Mouse (Mus musculus): ENCODE data around the gene Cd5. TPM values are rescaled to one million over a fixed set of nuclear protein-coding genes. Genes with fewer than 3 reads are reported as not detected.

Cd5 gene
- polyA plus RNA-seq, 1 experiment from 2014 or later = 0.25 TPM

- DNase-seq = no peak
- no peaks in the 10 kb centered on the region for H3K27me3 ChIP-seq (ENCODE audit: control insufficient read depth, insufficient read depth, low read length)
- H3K9me3 ChIP-seq (ENCODE audit: control insufficient read depth, low read length) = no peaks in the 10 kb centered on the region
- no peak overlapping the region for H3K9ac ChIP-seq (replicated peaks; ENCODE audit: low read length)
- no peak for ATAC-seq (ENCODE audit: low FRiP score, low TSS enrichment)
- H3K4me3 ChIP-seq (replicated peaks; ENCODE audit: low read depth, low read length) = no peak overlapping the region
- no peak overlapping the region for H3K4me2 ChIP-seq (ENCODE audit: low read length)
- no peaks in the 10 kb centered on the region for H3K36me3 ChIP-seq (ENCODE audit: control insufficient read depth, insufficient read depth, low read length)
- no peak overlapping the region for H3K27ac ChIP-seq (replicated peaks; ENCODE audit: low read depth, low read length)
- 91% methylated on average over 10 of the region's 10 CpGs for WGBS
- no peaks in the 10 kb centered on the region for H3K4me1 ChIP-seq (ENCODE audit: control insufficient read depth, insufficient read depth, low read length)
These were observed 8.9 kb downstream of the Cd5 start for GRCm38 (mm10) chr19:10729889-10730288.

- ATAC-seq (ENCODE audit: low FRiP score, low TSS enrichment) = no peak
- no peak for DNase-seq
- H3K4me1 ChIP-seq (ENCODE audit: control insufficient read depth, insufficient read depth, low read length) = peaks cover 19% of the 10 kb centered on the region
- H3K27me3 ChIP-seq (ENCODE audit: control insufficient read depth, insufficient read depth, low read length) = no peaks in the 10 kb centered on the region
- H3K9ac ChIP-seq (replicated peaks; ENCODE audit: low read length) = no peak overlapping the region
- no peak overlapping the region for H3K4me2 ChIP-seq (ENCODE audit: low read length)
- no peak overlapping the region for H3K4me3 ChIP-seq (replicated peaks; ENCODE audit: low read depth, low read length)
- 77% methylated on average over 13 of the region's 13 CpGs for WGBS
- H3K27ac ChIP-seq (replicated peaks; ENCODE audit: low read depth, low read length) = no peak overlapping the region
- no peaks in the 10 kb centered on the region for H3K36me3 ChIP-seq (ENCODE audit: control insufficient read depth, insufficient read depth, low read length)
- H3K9me3 ChIP-seq (ENCODE audit: control insufficient read depth, low read length) = no peaks in the 10 kb centered on the region
These were observed 14.0 kb downstream of the Cd5 start for GRCm38 (mm10) chr19:10724629-10725363.

DNA sequence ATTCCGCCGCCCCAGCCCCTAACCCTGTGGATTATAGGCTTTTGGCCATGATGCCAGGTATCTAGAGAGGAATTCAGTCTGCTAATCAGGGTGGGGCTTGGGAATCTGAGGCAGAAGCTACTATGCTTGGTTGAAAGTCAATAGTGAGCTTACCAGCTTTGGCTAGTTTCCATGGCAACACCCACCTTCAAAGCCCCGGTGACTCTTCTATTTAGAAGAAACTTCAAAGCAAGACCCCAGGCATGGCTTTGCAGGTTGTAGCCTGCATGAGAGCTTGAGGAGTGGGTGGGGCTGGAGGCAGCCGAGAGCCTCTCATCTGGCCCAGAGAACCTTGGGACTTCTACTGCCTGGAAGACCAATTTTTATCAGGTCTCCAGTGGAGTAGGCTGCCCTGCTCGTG, 15.2 kb downstream of the Cd5 start:
- DNase-seq (peak; percentile 84), ATAC-seq (ENCODE audit: low FRiP score, low TSS enrichment) (peak; percentile 20; the same call in 1 of the 2 replicates)
- Histone ChIP-seq H3K27me3 (ENCODE audit: control insufficient read depth, insufficient read depth, low read length) (no peaks in the 10 kb centered on the region), H3K9me3 (ENCODE audit: control insufficient read depth, low read length) (no peaks in the 10 kb centered on the region), H3K36me3 (ENCODE audit: control insufficient read depth, insufficient read depth, low read length) (no peaks in the 10 kb centered on the region), H3K4me3 (replicated peaks; ENCODE audit: low read depth, low read length) (no peak overlapping the region), H3K27ac (replicated peaks; ENCODE audit: low read depth, low read length) (peak overlapping the region; percentile 70), H3K4me1 (ENCODE audit: control insufficient read depth, insufficient read depth, low read length) (peaks cover 22% of the 10 kb centered on the region), H3K4me2 (ENCODE audit: low read length) (no peak overlapping the region), H3K9ac (replicated peaks; ENCODE audit: low read length) (no peak overlapping the region)
- WGBS = 24% methylated on average over 5 of the region's 5 CpGs

- H3K36me3 ChIP-seq (ENCODE audit: control insufficient read depth, insufficient read depth, low read length) = no peaks in the 10 kb centered on the region
- no peaks in the 10 kb centered on the region for H3K9me3 ChIP-seq (ENCODE audit: control insufficient read depth, low read length)
- DNase-seq = no peak
- H3K4me2 ChIP-seq (ENCODE audit: low read length) = no peak overlapping the region
- H3K27ac ChIP-seq (replicated peaks; ENCODE audit: low read depth, low read length) = peak overlapping the region; percentile 70
- H3K9ac ChIP-seq (replicated peaks; ENCODE audit: low read length) = no peak overlapping the region
- ATAC-seq (ENCODE audit: low FRiP score, low TSS enrichment) = no peak
- peaks cover 22% of the 10 kb centered on the region for H3K4me1 ChIP-seq (ENCODE audit: control insufficient read depth, insufficient read depth, low read length)
- H3K4me3 ChIP-seq (replicated peaks; ENCODE audit: low read depth, low read length) = no peak overlapping the region
- whole genome bisulfite sequencing = 13% methylated on average over 13 of the region's 13 CpGs
- no peaks in the 10 kb centered on the region for H3K27me3 ChIP-seq (ENCODE audit: control insufficient read depth, insufficient read depth, low read length)
These were observed 15.7 kb downstream of the Cd5 start for GRCm38 (mm10) chr19:10723084-10723483.

DNA sequence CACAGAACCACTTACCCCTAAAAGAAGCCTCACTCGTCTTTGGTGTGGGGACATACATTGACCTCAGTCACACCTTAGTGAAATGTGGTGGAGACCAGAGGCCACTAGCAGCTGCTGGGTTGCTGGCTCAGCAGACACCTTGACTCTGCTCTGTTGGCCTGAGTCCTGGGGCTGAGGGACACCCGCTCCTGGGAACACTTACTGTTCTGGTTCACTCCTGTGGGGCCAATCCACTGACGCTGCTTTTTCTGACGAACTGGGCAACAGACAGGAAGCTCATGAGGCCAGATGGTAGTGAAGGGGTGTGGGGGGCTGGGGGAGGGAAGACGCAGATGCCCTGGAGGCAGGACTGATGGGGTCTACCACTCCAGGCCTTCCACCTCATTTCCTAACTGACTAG, 17.7 kb downstream of the Cd5 start:
- Histone ChIP-seq H3K4me2 (ENCODE audit: low read length) (no peak overlapping the region), H3K27ac (replicated peaks; ENCODE audit: low read depth, low read length) (peak overlapping the region; percentile 55), H3K4me1 (ENCODE audit: control insufficient read depth, insufficient read depth, low read length) (peaks cover 22% of the 10 kb centered on the region), H3K27me3 (ENCODE audit: control insufficient read depth, insufficient read depth, low read length) (no peaks in the 10 kb centered on the region), H3K9ac (replicated peaks; ENCODE audit: low read length) (no peak overlapping the region), H3K9me3 (ENCODE audit: control insufficient read depth, low read length) (no peaks in the 10 kb centered on the region), H3K36me3 (ENCODE audit: control insufficient read depth, insufficient read depth, low read length) (no peaks in the 10 kb centered on the region), H3K4me3 (replicated peaks; ENCODE audit: low read depth, low read length) (no peak overlapping the region)
- DNase-seq (no peak), ATAC-seq (ENCODE audit: low FRiP score, low TSS enrichment) (no peak)
- WGBS = 70% methylated on average over 5 of the region's 5 CpGs

GRCm38 (mm10) chr19:10720524-10720923, 18.3 kb downstream of the Cd5 start:
- peak overlapping the region; percentile 55 for H3K27ac ChIP-seq (replicated peaks; ENCODE audit: low read depth, low read length)
- no peak overlapping the region for H3K4me3 ChIP-seq (replicated peaks; ENCODE audit: low read depth, low read length)
- DNase-seq (no peak), ATAC-seq (ENCODE audit: low FRiP score, low TSS enrichment) (no peak)
- H3K4me2 ChIP-seq (ENCODE audit: low read length) = no peak overlapping the region
- H3K4me1 ChIP-seq (ENCODE audit: control insufficient read depth, insufficient read depth, low read length) = peaks cover 22% of the 10 kb centered on the region
- 32% methylated on average over 3 of the region's 3 CpGs for WGBS
- H3K9ac ChIP-seq (replicated peaks; ENCODE audit: low read length) = no peak overlapping the region
- no peaks in the 10 kb centered on the region for H3K36me3 ChIP-seq (ENCODE audit: control insufficient read depth, insufficient read depth, low read length)
- no peaks in the 10 kb centered on the region for H3K9me3 ChIP-seq (ENCODE audit: control insufficient read depth, low read length)
- H3K27me3 ChIP-seq (ENCODE audit: control insufficient read depth, insufficient read depth, low read length) = no peaks in the 10 kb centered on the region

- Histone ChIP-seq H3K4me2 (ENCODE audit: low read length) (no peak overlapping the region), H3K9me3 (ENCODE audit: control insufficient read depth, low read length) (no peaks in the 10 kb centered on the region), H3K27ac (replicated peaks; ENCODE audit: low read depth, low read length) (peak overlapping the region; percentile 55), H3K4me1 (ENCODE audit: control insufficient read depth, insufficient read depth, low read length) (peaks cover 22% of the 10 kb centered on the region), H3K9ac (replicated peaks; ENCODE audit: low read length) (no peak overlapping the region), H3K4me3 (replicated peaks; ENCODE audit: low read depth, low read length) (no peak overlapping the region), H3K36me3 (ENCODE audit: control insufficient read depth, insufficient read depth, low read length) (no peaks in the 10 kb centered on the region), H3K27me3 (ENCODE audit: control insufficient read depth, insufficient read depth, low read length) (no peaks in the 10 kb centered on the region)
- DNase-seq = peak; percentile 62
- 38% methylated on average over 2 of the region's 2 CpGs for WGBS
- peak; percentile 28; the same call in 1 of the 2 replicates for ATAC-seq (ENCODE audit: low FRiP score, low TSS enrichment)
These were observed 19.1 kb downstream of the Cd5 start for GRCm38 (mm10) chr19:10719751-10720150.

- no peak overlapping the region for H3K27ac ChIP-seq (replicated peaks; ENCODE audit: low read depth, low read length)
- no peak overlapping the region for H3K9ac ChIP-seq (replicated peaks; ENCODE audit: low read length)
- H3K4me1 ChIP-seq (ENCODE audit: control insufficient read depth, insufficient read depth, low read length) = peaks cover 19% of the 10 kb centered on the region
- no peaks in the 10 kb centered on the region for H3K9me3 ChIP-seq (ENCODE audit: control insufficient read depth, low read length)
- no peak overlapping the region for H3K4me2 ChIP-seq (ENCODE audit: low read length)
- no peak overlapping the region for H3K4me3 ChIP-seq (replicated peaks; ENCODE audit: low read depth, low read length)
- no peak for ATAC-seq (ENCODE audit: low FRiP score, low TSS enrichment)
- no peaks in the 10 kb centered on the region for H3K27me3 ChIP-seq (ENCODE audit: control insufficient read depth, insufficient read depth, low read length)
- DNase-seq = no peak
- H3K36me3 ChIP-seq (ENCODE audit: control insufficient read depth, insufficient read depth, low read length) = peaks cover 10% of the 10 kb centered on the region
- WGBS = 77% methylated on average over 7 of the region's 7 CpGs
These were observed 20.5 kb downstream of the Cd5 start for GRCm38 (mm10) chr19:10718251-10718775.

DNA sequence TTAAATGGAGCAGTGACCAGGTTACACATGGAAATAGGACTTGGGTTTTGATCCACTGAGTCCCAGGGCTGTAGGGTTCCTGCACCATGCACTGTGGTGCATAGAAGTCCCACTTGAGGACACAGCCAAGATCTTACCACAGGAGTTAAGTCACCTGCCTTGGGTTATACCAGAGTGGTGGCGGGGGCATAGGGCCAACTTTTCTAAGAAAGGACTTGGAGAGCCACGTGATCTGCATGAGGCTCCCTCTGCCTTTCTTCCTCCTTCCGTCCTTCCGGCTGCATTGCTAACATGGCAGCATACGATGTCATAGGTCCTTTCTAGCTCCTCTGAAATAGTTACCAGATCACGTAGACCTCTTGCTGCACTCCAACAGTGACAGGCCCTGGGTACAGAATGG, 23.3 kb downstream of the Cd5 start:
- H3K9me3 ChIP-seq (ENCODE audit: control insufficient read depth, low read length) = no peaks in the 10 kb centered on the region
- no peak overlapping the region for H3K9ac ChIP-seq (replicated peaks; ENCODE audit: low read length)
- H3K4me1 ChIP-seq (ENCODE audit: control insufficient read depth, insufficient read depth, low read length) = peaks cover 13% of the 10 kb centered on the region
- ATAC-seq (ENCODE audit: low FRiP score, low TSS enrichment) (no peak), DNase-seq (no peak)
- peaks cover 37% of the 10 kb centered on the region for H3K36me3 ChIP-seq (ENCODE audit: control insufficient read depth, insufficient read depth, low read length)
- 95% methylated on average over 6 of the region's 6 CpGs for WGBS
- H3K4me3 ChIP-seq (replicated peaks; ENCODE audit: low read depth, low read length) = no peak overlapping the region
- H3K27ac ChIP-seq (replicated peaks; ENCODE audit: low read depth, low read length) = 0 out of 2 replicates have a peak overlapping the region, but pooled peaks have one; percentile 20
- no peak overlapping the region for H3K4me2 ChIP-seq (ENCODE audit: low read length)
- no peaks in the 10 kb centered on the region for H3K27me3 ChIP-seq (ENCODE audit: control insufficient read depth, insufficient read depth, low read length)

Measured in midbrain, embryonic 14.5 days (tissue).